ENCODE assay signal across 8 mouse cellular contexts in the genomic region with DNA sequence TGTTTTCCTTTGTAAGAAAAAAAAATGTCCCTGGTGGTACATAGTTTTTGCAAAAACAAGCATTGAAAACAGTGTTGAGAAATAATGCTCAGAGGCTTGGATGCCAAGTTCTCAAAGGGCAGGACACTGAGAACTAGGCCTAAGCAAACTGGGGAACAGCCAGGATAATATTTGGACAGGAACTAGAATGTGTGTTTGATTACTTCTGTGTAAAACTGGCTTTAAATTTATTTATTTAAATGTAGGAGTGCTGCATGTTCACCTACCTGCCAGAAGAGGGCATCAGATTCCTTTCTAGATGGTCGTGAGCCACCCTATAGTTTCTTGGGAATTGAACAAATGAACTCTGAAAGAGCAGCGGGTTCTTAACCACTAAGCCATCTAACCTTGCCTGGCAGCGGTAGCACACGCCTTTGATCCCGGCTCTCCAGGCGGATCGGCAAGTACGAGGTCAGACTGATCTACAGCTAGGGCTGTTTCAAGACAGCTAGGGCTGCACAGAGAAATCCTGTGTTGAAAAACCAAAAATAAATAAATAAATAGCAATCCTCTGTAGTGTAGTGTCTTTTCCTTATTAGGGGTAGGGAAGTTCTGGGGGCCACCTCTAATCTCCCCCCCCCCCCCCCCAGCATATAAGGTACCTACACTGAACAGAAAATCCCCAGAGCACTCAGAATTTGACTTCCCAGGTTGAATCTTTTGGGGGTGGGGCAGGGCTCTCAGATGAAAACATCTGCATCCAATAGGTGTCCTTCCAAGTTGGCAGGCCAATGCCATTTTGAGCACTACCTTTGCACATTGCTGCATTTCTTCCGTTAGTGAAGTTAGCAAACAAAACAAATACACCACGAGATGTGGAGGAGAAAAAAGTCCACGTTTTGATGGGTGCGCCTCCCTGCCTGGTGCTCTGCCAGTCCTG. TPM values are rescaled to one million over a fixed set of nuclear protein-coding genes. Genes with fewer than 3 reads are reported as not detected.
DNase-seq lines count a peak whose midpoint lies in the region; ATAC-seq and TF ChIP-seq lines count a peak whose summit lies in the region.

A gene (plus strand): TSS at position 776 of the 919 bp plus-strand sequence.

- no peaks in the 10 kb centered on the region for H3K27me3 ChIP-seq in G1E (ENCODE audit: insufficient read depth, low read length)
- no peaks in the 10 kb centered on the region for H3K27me3 ChIP-seq in erythroblast, embryonic 14.5 days (ENCODE audit: control insufficient read depth)
- no peaks in the 10 kb centered on the region for H3K27me3 ChIP-seq in heart, embryonic 14.5 days (ENCODE audit: control insufficient read depth, insufficient read depth, low read length)
- no peaks in the 10 kb centered on the region for H3K27me3 ChIP-seq in kidney, postnatal 0 days (ENCODE audit: insufficient read depth, low read length)
- no peaks in the 10 kb centered on the region for H3K27me3 ChIP-seq in liver, embryonic 11.5 days (replicated peaks; ENCODE audit: control insufficient read depth, insufficient read depth, low read length)

- H3K4me1 ChIP-seq in G1E (ENCODE audit: insufficient read depth, low read depth, low read length) = peaks cover 2% of the 10 kb centered on the region
- peaks cover 9% of the 10 kb centered on the region for H3K4me1 ChIP-seq in erythroblast, embryonic 14.5 days (ENCODE audit: control insufficient read depth)
- no peaks in the 10 kb centered on the region for H3K4me1 ChIP-seq in heart, embryonic 14.5 days (ENCODE audit: control insufficient read depth in 2 of 2, insufficient read depth in 2 of 2, low read length in 2 of 2)
- H3K4me1 ChIP-seq in kidney, postnatal 0 days (replicated peaks; ENCODE audit: insufficient read depth, low read length) = no peaks in the 10 kb centered on the region
- no peaks in the 10 kb centered on the region for H3K4me1 ChIP-seq in liver, embryonic 11.5 days (replicated peaks; ENCODE audit: control insufficient read depth, insufficient read depth, low read length)

- TF ChIP-seq CTCF in G1E (IDR thresholded peaks at IDR 0.05; ENCODE audit: low read depth, low read length) = peak; percentile 34; the same call in 1 of the 2 replicates
- TF ChIP-seq CTCF in brain, embryonic 14.5 days (IDR thresholded peaks at IDR 0.05; ENCODE audit: borderline replicate concordance, extremely low read depth, insufficient read depth, insufficient read length) = peak; percentile 75
- peak; percentile 87 for TF ChIP-seq CTCF in kidney, postnatal 0 days (IDR thresholded peaks at IDR 0.05; ENCODE audit: low read depth)

- ATAC-seq in G1E (ENCODE audit: extremely low read depth, insufficient number of reproducible peaks, low FRiP score, poor library complexity, severe bottlenecking) = peak; percentile 57
- peak; percentile 18; the same call in 1 of the 2 replicates for ATAC-seq in heart, embryonic 14.5 days (ENCODE audit: insufficient number of reproducible peaks, insufficient read depth, low FRiP score, low read depth)
- ATAC-seq in kidney, postnatal 0 days (replicated peaks; ENCODE audit: low FRiP score, low read depth) = peak; percentile 61
- peak; percentile 67 for ATAC-seq in liver, embryonic 11.5 days (replicated peaks; ENCODE audit: low FRiP score)

- TF ChIP-seq POLR2A in brain, embryonic 14.5 days (IDR thresholded peaks at IDR 0.05; ENCODE audit: borderline replicate concordance, extremely low read depth, insufficient read depth, insufficient read length, poor library complexity, severe bottlenecking) = no peak

- H3K36me3 ChIP-seq in G1E (replicated peaks) = no peaks in the 10 kb centered on the region
- H3K36me3 ChIP-seq in erythroblast, embryonic 14.5 days (ENCODE audit: control insufficient read depth) = no peaks in the 10 kb centered on the region
- H3K36me3 ChIP-seq in heart, embryonic 14.5 days (ENCODE audit: control insufficient read depth, insufficient read depth, low read length) = no peaks in the 10 kb centered on the region
- no peaks in the 10 kb centered on the region for H3K36me3 ChIP-seq in kidney, postnatal 0 days (ENCODE audit: insufficient read depth, low read length)
- no peaks in the 10 kb centered on the region for H3K36me3 ChIP-seq in liver, embryonic 11.5 days (ENCODE audit: control insufficient read depth, insufficient read depth, low read length)

- H3K9ac ChIP-seq in heart, embryonic 14.5 days (ENCODE audit: low read length) = peak within 1 kb of the TSS; percentile 95
- H3K9ac ChIP-seq in kidney, postnatal 0 days (ENCODE audit: low read depth, low read length) = peak within 1 kb of the TSS; percentile 91
- H3K9ac ChIP-seq in liver, embryonic 11.5 days (ENCODE audit: low read depth, low read length) = peak within 1 kb of the TSS; percentile 89

- H3K9me3 ChIP-seq in G1E (replicated peaks) = no peaks in the 10 kb centered on the region
- no peaks in the 10 kb centered on the region for H3K9me3 ChIP-seq in erythroblast, embryonic 14.5 days (ENCODE audit: control insufficient read depth, low read length)
- H3K9me3 ChIP-seq in heart, embryonic 14.5 days (ENCODE audit: control insufficient read depth, low read length) = no peaks in the 10 kb centered on the region
- H3K9me3 ChIP-seq in kidney, postnatal 0 days (replicated peaks; ENCODE audit: low read length) = no peaks in the 10 kb centered on the region
- H3K9me3 ChIP-seq in liver, embryonic 11.5 days (ENCODE audit: control insufficient read depth, low read length) = no peaks in the 10 kb centered on the region

- peak within 1 kb of the TSS; percentile 95 for H3K4me2 ChIP-seq in heart, embryonic 14.5 days (ENCODE audit: low read length)
- peak within 1 kb of the TSS; percentile 65 for H3K4me2 ChIP-seq in kidney, postnatal 0 days (ENCODE audit: low read length)
- H3K4me2 ChIP-seq in liver, embryonic 11.5 days = peak within 1 kb of the TSS; percentile 73

- under 1% methylated on average over 12 of the region's 12 CpGs for WGBS in heart, embryonic 14.5 days
- WGBS in kidney, postnatal 0 days = under 1% methylated on average over 12 of the region's 12 CpGs
- 1% methylated on average over 12 of the region's 12 CpGs for WGBS in liver, embryonic 11.5 days

- H3K4me3 ChIP-seq in G1E (ENCODE audit: low read depth, low read length) = peak within 1 kb of the TSS; percentile 94
- peak within 1 kb of the TSS; percentile 94 for H3K4me3 ChIP-seq in erythroblast, embryonic 14.5 days (replicated peaks)
- peak within 1 kb of the TSS; percentile 85 to 97 for H3K4me3 ChIP-seq in heart, embryonic 14.5 days (ENCODE audit: control insufficient read depth in 1 of 2, insufficient read depth in 1 of 2, low read depth in 1 of 2, low read length in 2 of 2)
- peak within 1 kb of the TSS; percentile 86 for H3K4me3 ChIP-seq in kidney, postnatal 0 days (replicated peaks; ENCODE audit: low read depth, low read length)
- H3K4me3 ChIP-seq in liver, embryonic 11.5 days (ENCODE audit: low read depth, low read length) = peak within 1 kb of the TSS; percentile 73

- peak; percentile 38 for DNase-seq in G1E (ENCODE audit: low spot score)
- DNase-seq in brain, embryonic 14.5 days (ENCODE audit: low read depth) = peak; percentile 91
- DNase-seq in kidney, postnatal 0 days (ENCODE audit: low spot score) = peak; percentile 94
- peak; percentile 62 for DNase-seq in liver, embryonic 11.5 days (ENCODE audit: low spot score)
- DNase-seq in naive thymus-derived CD4-positive, alpha-beta T cell, adult 2 months (ENCODE audit: low read depth) = peak; percentile 81
- peak; percentile 37 to 40 for DNase-seq in thymus, postnatal 10 days (ENCODE audit: low spot score in 2 of 2)

- H3K27ac ChIP-seq in heart, embryonic 14.5 days (replicated peaks in 1 of 2; ENCODE audit: control insufficient read depth in 1 of 2, insufficient read depth in 1 of 2, low read depth in 2 of 2, low read length in 2 of 2) = peak within 1 kb of the TSS; percentile 91 to 93
- H3K27ac ChIP-seq in kidney, postnatal 0 days = peak within 1 kb of the TSS; percentile 96
- H3K27ac ChIP-seq in liver, embryonic 11.5 days (ENCODE audit: low read depth, low read length) = peak within 1 kb of the TSS; percentile 83

RNA-seq across cellular contexts. Expression of the gene that starts here (rescaled TPM):
- total RNA-seq in G1E (2014; fragmentation: Nextera tagmentation) (22.2 and 37.8 TPM in 2 replicates), G1E (2017) (28.1 and 31.4 TPM in 2 replicates)
- polyA plus RNA-seq in G1E (2012) = 0.55 and 0.78 TPM in 2 replicates
- polyA plus RNA-seq in brain, embryonic 14.5 days (2012; rRNA removed) = 1.7 and 2.2 TPM in 2 replicates
- 0.03 and 0.12 TPM in 2 replicates for polyA plus RNA-seq in erythroblast, embryonic 14.5 days (2012)
- 17.2 and 23.1 TPM in 2 replicates for polyA plus RNA-seq in heart, embryonic 14.5 days (2014; fragmentation: Nextera tagmentation; extraction: Ambion mirVana)
- polyA plus RNA-seq in kidney, postnatal 0 days (2015; fragmentation: Nextera tagmentation; extraction: Ambion mirVana) = 28.0 and 29.7 TPM in 2 replicates
- polyA plus RNA-seq in liver, embryonic 11.5 days (2014; fragmentation: Nextera tagmentation; extraction: Ambion mirVana) = 17.0 and 19.0 TPM in 2 replicates

Comparison
In these comparisons a context has a peak if more than half of its experiments do, and no peak if none do; other contexts are left out.
1. Peak in every context shown above with its lines: DNase-seq, ATAC-seq, H3K4me3 ChIP-seq and H3K27ac ChIP-seq.
2. DNase-seq: peak in every context shown above with its lines; median percentile 94 in kidney, postnatal 0 days; 91 in brain, embryonic 14.5 days; 81 in naive thymus-derived CD4-positive, alpha-beta T cell, adult 2 months; 62 in liver, embryonic 11.5 days; 38 in thymus, postnatal 10 days; 38 in G1E.
3. CTCF ChIP-seq: peak in every context shown above with its lines; median percentile 87 in kidney, postnatal 0 days; 75 in brain, embryonic 14.5 days; 34 in G1E.